Mouse (Mus musculus) heart, postnatal 25 days (tissue): ENCODE results near the gene Rab15. TPM values are rescaled to one million over a fixed set of nuclear protein-coding genes. Genes with fewer than 3 reads are reported as not detected.
"Not testable (repeated sequence)": the region's sequence is repeated elsewhere in the genome, so short reads cannot be mapped to it uniquely, and the experiment has no call there.

Experiments
- DNase-seq: peaks from one replicate; pipeline ENCODE4 v3.0.0; 2022; ENCODE audit warnings: low spot score
- intact Hi-C: fragments of 180-260 bp; cut with DNase I; formaldehyde crosslinking; loops from one replicate; pipeline ENCODE4 v1.15.1; 2025
- total RNA-seq, 2 experiments: library from RNA; stranded (reverse); gene quantifications; 2 replicates each; pipeline ENCODE4 v1.2.3; 2021

Gene Rab15
- total RNA-seq, 2 experiments from 2014 or later, result 0.45 to 1.3 TPM

DNA sequence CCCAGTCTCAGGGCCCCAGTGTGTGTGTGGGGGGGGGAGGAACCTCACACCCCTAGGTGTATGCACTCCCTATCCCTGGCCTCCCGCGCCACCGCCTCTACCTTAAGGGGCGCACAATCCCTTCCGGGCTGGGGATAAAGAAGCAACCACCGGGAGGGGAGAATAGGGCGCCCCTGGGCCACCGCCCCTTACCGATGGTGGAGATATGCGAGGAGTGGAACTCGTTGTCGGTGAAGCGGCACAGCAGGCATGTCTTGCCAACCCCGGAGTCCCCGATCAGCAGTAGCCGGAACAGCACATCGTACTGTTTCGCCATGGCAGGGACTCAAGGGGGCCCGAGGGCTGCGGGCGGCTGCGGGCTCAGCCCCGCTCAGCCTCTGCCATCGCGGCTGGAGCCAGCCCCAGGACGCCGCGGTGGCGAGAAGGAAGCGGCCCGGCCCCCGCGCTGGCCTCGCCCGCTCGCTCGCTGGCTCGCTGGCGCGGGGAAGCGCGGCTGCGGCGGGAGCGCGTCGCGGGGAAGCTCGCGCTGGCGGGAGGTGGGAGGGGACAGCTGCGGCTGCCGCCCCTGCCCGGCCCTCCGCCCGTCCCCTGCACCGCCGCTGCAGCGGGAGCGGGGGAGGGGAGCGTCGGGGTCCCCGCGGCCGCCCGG, 582 bp downstream of the Rab15 start:
- DNase-seq, result no peak

DNA sequence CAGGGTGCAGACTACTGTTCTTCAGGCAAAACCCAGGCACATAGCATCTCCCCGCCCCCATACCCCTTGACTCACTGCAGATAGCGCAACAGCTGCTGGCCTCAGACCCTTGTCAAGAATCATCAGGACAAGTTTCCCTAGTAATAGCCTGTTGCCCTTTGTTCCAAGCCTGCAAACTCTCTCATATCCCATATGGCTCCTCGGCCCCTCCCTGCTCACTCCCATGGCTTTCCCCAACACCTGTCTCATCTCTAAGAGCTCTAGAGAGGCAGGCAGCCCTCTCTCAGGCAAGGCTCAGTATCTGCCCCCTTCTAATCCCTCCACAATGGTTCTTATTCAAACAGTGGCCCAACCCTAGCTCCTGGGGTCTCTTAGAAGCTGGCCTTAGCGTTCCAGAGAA, 2.1 kb downstream of the Rab15 start:
- intact Hi-C loops, result no loop called here
- DNase-seq, result no peak

More for the DNA sequence above, 582 bp downstream of the Rab15 start:
- intact Hi-C loops, result no loop called here

DNA sequence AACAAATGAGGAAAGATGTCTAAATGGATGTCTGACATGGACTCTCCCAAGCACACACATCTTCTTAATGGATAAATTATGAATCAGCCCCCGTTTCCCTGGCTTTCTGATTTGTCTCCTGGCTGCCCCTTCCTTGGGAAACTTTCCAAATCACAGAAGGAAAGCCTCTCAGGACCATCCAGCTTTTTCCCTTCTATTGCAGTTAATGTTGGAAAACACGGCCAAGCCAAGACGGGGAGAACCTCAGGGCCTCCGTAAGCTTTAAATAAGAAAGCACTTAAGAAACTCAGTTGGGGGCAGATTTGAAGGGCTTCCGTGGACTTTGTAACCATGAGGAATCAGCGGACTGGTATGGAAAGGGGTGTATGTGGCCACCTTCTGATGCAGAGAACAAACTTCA, 2.9 kb downstream of the Rab15 start:
- no peak for DNase-seq
- intact Hi-C loops, result no loop called here

DNA sequence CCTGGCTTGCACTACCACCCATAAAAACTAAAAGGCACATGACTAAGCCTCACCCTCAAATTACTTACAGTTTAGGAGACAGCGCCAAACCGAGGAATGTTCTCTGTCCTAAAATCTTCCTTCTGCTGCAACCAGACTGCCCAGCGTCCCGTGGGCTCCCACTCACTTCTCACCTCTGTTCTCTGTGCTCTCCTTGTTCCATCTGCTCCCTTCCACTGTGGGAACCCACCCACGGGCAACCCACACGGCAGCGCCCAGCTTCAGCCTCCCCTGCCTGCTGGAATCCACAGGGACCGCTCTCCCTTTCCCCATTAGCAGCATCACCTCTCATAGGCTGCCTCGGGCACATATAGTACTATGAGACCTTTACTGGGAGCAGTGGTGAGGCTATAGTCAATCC, 3.8 kb downstream of the Rab15 start:
- intact Hi-C loops, result no loop called here
- DNase-seq, result no peak

DNA sequence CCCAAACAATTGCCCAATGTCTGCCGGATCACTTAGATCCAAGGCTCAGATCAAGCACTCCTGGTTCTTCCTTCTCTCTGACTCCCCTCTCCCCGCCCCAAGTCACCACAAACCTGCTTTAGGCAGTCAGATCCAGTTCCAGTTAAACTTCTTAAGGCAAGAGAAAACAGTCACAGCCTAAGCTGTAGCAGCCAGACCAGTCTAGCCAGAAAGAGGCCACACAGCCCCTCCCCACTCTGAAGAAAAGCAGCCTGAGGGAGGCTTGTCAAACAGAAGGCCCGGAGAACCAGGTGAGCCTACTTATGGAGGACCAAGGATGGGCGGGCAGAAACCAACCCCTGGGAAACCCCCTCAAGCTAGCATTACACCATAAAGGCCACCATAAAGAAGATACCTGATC, 4.6 kb downstream of the Rab15 start:
- no peak for DNase-seq
- intact Hi-C loops, result no loop called here

DNA sequence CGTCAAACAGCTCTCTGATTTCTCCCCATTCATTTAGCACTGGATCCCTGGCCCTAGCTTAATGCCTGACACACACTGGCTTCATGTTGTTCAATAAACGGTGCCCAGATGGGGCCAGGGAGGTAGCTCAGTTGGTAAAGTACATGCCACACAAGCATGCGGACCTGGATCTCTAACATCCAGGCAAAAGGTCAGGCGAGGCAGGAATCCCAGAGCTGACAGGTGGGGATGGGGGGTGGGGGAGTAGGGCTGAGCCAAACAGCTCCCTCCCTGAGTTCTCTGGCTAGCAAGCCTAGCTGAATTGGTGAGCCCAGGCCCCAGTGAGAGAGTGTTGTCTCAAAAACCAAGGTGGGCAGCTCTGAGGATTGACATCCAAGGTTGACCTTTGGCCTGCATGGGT, 5.5 kb downstream of the Rab15 start:
- DNase-seq, result no peak
- intact Hi-C loops, result no loop called here

DNA sequence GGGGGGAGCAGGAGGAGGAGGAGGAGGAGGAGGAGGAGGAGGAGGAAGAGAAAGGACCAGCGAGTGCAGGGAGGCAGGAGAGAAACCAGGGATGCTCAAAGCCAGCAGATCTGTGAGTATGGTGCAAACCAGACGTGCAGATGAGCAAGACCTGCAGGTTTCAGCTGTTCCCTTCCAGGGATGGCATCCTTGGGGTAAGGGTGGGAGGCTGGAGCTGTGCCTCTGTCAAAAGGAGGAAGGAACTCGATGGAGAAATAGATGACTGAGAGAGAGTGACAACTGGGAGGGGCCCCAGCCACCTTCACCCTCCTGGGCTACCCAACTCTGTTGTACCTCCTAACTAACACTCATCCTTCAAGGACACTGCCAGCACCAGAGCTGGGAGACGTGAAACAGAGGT, 6.0 kb downstream of the Rab15 start:
- DNase-seq, result no peak
- intact Hi-C loops, result no loop called here

DNA sequence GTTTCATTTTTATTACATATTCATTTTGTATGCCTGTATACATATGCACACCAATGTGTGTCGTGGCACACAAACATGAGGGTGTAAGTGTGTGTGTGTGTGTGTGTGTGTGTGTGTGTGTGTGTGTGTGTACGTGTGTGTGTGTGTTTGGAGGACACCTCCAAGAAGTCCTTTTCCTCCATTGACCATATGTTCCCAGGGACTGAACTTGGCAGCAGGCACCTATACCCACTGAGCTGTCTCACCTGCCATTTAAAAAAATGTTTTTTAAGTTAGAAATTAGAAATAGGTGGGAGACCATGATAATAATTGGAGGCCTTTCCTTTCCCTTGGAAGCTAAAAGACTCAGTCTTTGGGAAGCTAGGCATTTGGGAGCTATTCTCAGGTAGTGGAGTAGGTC, 8.6 kb downstream of the Rab15 start:
- intact Hi-C loops, result no loop called here
- no peak for DNase-seq

DNA sequence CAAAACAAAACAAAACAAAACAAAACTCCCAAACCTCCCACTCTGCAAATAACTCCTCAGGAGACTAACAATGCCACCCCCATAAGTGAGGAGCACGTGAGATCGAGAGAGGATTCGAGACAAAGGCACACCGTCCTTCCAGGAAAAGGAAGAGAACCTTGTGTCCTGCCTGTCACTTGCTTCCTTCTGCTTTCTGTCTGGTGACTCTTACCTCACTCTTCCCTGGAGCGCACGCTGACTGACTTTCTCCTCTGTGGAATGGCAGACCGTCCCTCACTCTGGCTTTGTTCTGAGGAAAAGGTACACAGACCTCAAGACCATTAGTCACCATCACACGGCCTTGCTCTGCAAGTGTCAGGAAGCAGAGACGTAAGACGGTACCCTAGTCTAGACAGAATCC, 9.2 kb downstream of the Rab15 start:
- intact Hi-C loops, result no loop called here
- DNase-seq, result no peak

DNA sequence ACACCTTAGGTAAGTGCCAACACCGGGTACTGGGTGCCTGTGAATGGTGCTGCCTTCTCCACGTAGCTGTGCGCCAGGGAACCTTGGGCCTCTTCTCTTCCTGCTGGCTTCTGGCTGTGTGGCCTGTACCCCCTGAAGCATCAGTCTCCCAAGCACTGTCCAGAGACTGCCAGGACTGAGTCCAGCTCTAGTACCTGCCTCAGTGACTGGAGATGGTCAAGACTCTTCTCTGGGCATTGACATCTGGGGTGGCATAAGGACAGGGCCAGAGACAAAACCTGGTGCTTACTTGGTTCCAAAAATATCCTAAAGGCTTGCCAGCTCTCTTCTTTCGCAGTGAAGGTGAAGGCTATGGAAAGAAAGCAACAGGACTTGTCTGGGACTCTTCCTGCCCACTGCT, 11.7 kb downstream of the Rab15 start:
- intact Hi-C loops, result no loop called here

DNA sequence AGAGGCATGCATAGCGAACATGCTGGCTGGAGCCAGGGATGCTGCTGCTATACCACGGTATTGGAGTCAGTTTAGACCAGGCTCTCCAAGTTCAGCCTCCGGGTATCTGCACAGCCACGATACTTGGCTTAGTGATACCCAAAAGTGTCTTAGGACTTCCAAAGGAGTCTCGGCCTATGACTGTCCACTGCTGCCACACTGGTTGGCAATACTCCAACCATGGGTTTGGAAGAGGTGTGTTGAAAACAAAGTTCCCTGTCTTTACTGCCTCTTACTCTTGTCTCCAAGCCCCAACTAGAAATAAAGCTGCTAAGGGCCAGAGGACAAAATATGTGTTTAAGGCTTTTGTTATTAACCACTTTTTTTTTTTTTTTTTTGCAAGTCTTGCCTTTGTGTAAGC, 12.2 kb downstream of the Rab15 start:
- no peak for DNase-seq
- intact Hi-C loops, result no loop called here

More for the DNA sequence above, 11.7 kb downstream of the Rab15 start:
- DNase-seq, result no peak

DNA sequence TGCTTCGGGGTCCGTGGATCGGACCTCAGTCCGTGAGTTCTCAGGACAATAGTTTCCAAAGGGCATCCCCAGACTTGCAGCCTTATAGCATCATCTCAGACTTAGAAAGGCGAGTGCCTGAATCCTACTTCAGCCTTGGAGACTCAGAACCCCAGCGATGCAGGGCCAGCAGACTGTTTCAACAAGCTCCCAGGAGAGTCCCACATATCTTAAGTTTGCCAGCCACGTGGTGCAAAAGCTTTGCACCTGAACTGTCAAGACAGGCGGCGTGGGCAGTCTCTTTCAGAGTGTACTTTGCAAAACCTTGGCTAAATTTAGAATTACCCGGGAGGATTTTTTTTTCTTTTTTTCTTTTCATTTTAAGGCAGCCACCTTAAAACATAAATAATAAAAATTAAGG, 14.9 kb downstream of the Rab15 start:
- DNase-seq, result no peak
- intact Hi-C loops, result loop anchor here (10.0 kb wide), 1 partner anchor 313 kb away; no protein-coding TSS in a partner anchor

DNA sequence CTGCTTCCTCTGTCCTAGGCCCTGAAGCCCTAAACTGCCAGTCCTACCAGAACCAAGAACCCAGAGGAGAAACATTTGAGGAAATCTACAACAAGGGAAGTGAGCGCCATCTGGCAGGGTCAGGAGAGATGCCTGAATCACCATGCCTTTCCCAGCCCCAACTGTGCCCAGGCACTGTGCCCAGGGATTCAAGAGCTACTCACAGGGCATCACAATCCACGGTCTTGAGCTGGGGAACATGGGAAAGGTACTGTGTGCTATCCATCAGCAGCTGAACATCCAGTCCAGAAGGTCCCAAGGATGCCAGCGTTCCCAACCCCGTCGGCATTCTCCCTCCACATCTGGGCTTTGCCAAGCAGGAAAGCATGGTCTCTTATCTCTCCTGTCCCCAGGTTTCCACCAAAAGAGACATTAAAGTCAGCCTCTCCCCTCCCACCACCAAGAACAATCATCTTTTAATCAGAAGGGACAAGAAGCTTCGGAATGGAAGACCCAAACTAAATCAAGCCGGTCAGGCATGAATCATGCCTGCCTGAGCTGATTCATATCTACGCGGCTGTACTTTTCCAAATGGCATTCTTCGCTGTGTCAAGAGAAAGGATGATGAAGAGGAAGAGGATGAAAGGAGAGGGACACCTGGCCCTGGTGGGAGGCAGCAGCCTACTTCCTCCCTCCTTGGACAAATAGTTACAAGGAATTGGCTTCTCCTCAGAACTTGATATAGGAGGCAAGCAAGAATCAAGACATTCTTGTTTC, 17.5 kb downstream of the Rab15 start:
- no peak for DNase-seq
- intact Hi-C loops, result loop anchor here (2.0 to 10.0 kb wide), 2 partner anchors 154 to 310 kb away; no protein-coding TSS in a partner anchor

DNA sequence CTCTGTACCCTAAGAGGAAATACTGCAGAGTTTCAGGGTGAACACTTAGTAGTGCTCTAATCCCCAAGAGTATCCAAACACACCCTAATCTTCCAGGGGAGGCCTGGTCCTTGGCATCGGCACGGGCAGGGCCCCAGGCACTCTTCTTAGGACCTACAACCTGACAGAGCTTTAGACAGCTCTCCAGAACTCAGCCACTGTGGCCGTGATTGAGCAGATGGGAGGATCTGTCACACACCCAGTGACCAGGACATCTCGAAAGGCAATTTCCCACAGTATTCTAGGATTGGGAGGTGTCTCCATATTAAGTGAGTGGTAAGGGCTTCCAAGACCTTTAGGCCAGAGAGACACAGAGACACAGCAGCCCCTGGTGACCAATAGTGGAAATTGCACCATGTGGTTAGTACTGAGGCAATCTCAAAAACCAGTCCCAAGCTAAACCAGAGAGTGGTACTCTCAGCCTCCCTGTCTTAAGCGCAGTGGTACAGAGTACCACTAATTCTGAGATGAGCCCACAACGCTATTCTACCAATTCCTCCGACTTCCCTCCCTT, 18.9 kb downstream of the Rab15 start:
- intact Hi-C loops, result loop anchor here (2.0 to 10.0 kb wide), 2 partner anchors 153 to 309 kb away; no protein-coding TSS in a partner anchor
- no peak for DNase-seq

DNA sequence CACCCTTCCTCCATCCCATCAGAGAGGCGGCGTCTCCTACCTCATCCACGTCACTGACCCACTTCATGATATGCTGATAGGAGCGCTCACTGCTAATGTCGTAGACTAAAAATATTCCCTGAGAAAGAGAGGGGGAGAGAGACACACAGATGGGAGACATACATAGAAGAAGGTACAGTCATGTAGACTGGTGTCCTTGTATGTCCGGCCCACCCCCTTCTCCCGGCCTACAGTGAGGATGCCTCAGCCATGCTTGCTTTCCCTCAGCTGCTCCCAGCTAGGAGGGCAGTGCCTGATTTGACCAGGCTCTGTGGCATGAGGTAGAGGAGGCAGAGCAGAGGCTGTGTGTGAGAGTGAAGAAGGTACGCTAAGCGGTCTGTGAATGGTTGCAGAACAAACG, 19.7 kb downstream of the Rab15 start:
- DNase-seq, result no peak
- intact Hi-C loops, result loop anchor here (10.0 kb wide), 1 partner anchor 308 kb away; no protein-coding TSS in a partner anchor

DNA sequence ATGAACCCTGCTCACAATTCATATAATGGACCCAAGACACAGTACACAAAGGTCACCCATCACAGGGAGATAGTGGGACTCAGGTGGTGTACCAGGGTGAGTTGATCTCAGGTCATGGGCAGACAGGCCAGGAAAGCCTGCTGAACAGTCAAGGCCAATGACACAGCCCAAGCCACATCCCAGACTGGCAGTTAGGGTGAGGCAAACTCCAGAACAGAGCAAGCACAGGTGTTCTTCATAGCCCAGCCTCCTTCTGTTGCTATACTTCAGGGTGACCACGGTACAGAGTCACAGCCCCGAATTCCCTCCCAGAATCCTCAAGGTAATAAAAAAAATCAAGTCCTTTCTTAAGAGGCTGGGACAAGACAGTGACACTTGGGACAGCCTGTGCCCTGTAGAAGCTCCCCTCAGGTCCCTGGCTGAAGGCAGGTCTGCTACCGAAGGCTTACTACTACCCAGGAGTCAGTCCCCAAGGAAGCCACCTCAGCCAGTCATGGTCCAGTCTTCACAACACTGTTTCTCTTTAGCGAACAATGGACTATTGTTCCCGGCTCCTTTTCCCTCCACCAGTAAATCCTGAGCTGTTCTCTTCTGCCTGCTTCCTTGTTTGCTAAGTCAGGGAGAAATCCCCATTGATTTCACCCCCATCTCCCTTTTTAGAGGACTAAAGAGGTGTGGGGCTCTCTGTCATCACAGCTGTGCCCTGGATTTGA, 24.5 kb downstream of the Rab15 start:
- intact Hi-C loops, result no loop called here
- no peak for DNase-seq

DNA sequence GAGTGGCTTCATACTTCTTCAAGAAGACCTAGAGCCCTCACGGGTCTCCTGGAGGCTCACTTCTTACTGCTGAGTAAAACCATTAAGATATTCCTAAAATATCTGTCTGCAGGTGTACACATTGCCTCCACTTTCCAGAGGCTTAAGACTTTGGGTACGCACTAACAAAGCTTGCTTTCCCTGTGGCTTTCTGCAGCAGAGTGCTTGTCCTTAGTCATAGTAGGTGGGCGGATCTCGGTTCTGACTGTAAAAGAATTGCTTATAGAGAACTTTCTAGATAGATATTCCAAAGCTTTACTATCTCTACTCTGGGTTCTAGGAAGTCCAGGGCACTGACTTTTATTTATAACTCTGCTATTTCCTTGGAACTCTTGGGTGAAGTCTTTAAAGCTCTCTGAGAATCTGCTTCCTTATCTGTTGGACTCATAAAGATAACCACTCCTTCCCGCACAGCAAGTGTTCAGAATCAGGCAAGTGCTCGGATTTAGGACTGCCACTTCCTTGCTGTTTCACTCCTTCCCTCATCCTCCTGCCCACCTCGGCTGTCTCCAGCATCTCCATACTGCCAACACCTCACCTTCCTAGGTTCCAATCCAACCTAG, 25.7 kb downstream of the Rab15 start:
- intact Hi-C loops, result no loop called here
- no peak for DNase-seq

DNA sequence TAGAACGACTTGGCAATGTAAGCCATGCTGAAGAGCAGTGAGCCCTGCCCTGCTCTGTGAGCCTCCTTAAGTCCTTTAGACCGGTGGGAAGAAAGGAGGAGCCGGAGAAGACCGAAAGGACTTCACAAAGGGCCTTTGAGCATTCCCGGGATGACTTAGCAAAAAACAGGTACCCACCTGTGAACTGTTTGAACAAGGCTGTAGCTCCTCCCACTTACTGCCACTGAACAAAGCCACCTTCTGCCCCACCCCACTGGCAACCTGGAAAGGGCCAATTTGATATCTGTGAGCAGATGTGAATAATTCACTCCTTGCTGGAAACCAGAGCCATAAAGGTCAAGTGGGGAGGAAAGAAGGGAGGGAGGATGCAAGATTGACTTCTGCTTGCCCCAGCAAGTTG, 27.4 kb downstream of the Rab15 start, which contains the start of gene Gpx2:
Gene Gpx2, minus strand, starts transcription at position 205 of the 400 bp plus-strand sequence.
- intact Hi-C loops, result no loop called here
- no peak for DNase-seq

DNA sequence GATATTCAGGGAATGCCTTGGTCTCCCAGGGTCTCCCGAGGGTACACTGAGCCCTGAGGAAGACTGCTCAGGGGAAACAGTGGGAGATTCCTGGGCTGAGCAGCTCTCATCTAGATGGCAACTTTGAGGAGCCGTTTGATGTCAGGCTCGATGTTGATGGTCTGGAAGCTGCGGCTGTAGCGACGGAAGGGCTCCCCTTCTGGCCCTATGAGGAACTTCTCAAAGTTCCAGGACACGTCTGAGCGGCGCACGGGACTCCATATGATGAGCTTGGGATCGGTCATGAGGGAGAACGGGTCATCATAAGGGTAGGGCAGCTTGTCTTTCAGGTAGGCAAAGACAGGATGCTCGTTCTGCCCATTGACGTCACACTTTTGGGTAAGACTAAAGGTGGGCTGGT, 30.2 kb downstream of the Rab15 start:
- intact Hi-C loops, DNase-seq: not testable (repeated sequence)

DNA sequence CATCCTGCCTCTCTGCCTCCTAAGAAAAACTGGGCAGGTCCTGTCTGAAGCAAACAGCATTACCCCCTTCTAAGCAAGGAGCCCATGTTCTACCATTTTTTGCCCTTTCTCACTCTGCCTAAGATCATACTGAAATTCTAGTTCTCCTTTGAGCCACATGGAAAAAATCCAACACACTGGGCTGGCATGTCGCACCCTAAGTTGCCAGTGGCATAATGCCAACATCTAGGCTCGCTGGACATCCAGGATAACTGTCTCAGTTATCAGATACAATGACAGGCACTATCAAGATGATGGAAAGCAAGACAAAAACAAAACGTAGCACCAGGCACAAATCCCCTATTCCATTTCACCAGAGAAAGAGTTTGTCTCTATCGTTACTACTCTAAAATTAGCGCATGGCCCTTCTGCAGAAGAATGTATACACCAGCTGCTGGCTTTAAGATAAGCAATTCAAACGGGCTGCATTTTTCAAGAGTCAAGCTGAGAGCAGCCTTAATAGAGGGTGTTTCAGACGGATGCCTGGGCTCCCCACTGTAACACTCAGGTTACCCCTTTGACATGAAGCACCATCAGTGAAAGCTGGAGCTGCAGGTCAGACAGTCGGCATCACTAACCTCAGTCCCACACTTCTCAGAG, 32.1 kb downstream of the Rab15 start:
- no peak for DNase-seq
- intact Hi-C loops, result no loop called here
